Mouse (Mus musculus) G1E (cell line): ENCODE data around the gene Gm11273.

Experiments used
- CTCF ChIP-seq: IDR thresholded peaks from 2 replicates; pipeline ENCODE4 v1.5.1; 2012; ENCODE audit warnings: low read depth, low read length, inconsistent platforms, mixed read lengths
- TAL1 ChIP-seq: conservative IDR thresholded peaks from 2 replicates; pipeline ENCODE4 v1.6.1; 2012; ENCODE audit warnings: low read depth, low read length, inconsistent platforms, mixed read lengths

DNA sequence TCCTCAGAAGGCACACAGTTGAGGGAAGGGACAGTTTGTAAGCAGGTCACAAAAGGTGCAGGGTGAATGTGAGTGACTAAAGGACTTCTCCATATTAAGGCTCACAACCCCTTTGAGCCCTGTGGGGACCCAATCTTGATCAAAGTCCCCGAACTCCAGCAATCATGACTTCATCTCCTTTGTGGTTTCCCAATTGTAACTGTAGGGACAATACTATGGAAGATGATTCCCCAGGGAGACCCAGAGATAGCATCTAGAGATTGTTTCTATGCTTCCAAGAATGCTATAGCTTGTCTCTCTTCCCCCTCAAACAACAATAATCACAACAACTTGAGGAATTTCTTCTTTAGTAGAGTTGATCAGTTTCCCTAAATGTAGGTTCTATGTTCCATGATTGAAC lies 41.5 kb upstream of the Gm11273 start, which contains the start of gene Olfr1366:
- TF ChIP-seq CTCF = no peak
- TF ChIP-seq TAL1 = no peak
